Mouse (Mus musculus) C2C12 (cell line): ENCODE results near the gene Ckap2l.

ENCODE experiments used
- CTCF ChIP-seq: IDR thresholded peaks from one replicate; pipeline ENCODE4 v1.5.1; 2011; ENCODE audit not compliant: control insufficient read depth, insufficient read depth, insufficient read length
- MAX ChIP-seq: IDR thresholded peaks from one replicate; pipeline ENCODE4 v1.6.1; 2011; ENCODE audit warnings: mild to moderate bottlenecking, control low read depth

DNA sequence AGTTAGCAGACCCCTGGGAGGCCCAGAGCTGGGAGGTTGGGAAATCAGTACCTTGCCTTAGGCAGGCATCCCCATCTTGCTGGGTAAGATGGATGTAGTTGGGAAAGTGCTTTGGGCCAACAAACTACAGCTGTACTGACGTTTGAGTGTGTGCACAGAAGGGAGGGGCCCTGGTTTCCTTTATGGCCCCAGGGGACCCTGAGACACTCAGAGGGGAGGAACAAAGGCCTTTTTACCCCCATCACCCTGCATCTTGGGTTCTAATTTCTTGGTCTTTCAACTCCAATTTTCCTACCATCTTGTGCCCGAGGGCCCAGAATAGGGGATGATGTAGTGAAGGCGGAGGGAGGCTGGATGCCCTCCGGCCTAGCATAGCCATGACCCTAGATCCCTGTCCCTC lies 41.0 kb downstream of the Ckap2l start:
- no peak for TF ChIP-seq CTCF
- no peak for TF ChIP-seq MAX
